13 mouse cellular contexts compared by ENCODE assay signal in the genomic region with DNA sequence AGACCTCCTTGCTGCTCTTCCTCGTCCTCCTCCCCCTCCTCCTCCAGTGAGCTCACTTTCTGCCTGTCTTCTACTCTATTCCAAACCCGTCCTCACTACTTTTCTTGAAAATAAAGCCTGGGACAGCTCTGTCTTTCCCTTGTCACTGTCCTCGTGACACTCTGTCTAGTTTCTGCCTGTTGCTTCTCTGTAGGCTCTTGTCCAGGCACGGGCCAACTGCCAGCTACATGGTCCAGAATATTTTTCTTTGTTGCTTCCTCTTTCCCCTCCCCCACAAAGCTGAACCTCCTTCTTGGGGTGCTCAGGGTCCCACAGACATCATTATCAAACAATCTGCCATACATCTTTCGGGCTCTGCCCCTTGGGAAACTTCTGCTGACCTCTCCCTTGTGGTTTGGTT.
A peak's percentile ranks its signal among the peaks of the same experiment; 100 is the strongest.
DNase-seq lines count a peak whose midpoint lies in the region; ATAC-seq and TF ChIP-seq lines count a peak whose summit lies in the region.
"Had no signal": no experiment of that assay in that cellular context is flagged by ENCODE, and none has a peak within 500 bp of the region (broad histone marks: within the 10 kb centered on the region; RNA-seq: fewer than 3 reads in every experiment).

No protein-coding gene starts in this region.

- H3K27me3 ChIP-seq in G1E (ENCODE audit: insufficient read depth, low read length), result no peaks in the 10 kb centered on the region
- H3K27me3 ChIP-seq: liver, embryonic 13.5 days; midbrain, embryonic 12.5 days; neural tube, embryonic 13.5 days had no signal

- intact Hi-C loops in heart, postnatal 14 days (cut with DNase I), result no loop called here

- TF ChIP-seq CTCF in G1E (IDR thresholded peaks at IDR 0.05; ENCODE audit: low read depth, low read length), result no peak

- peaks cover 10% of the 10 kb centered on the region for H3K4me1 ChIP-seq in G1E (ENCODE audit: insufficient read depth, low read depth, low read length)
- H3K4me1 ChIP-seq: liver, embryonic 13.5 days; midbrain, embryonic 12.5 days had no signal

- H3K4me3 ChIP-seq in G1E (ENCODE audit: low read depth, low read length), result no peak overlapping the region
- H3K4me3 ChIP-seq: liver, embryonic 13.5 days; midbrain, embryonic 12.5 days; neural tube, embryonic 13.5 days had no signal

- 0 out of 2 replicates have a peak, but pooled peaks have one; percentile 1 for ATAC-seq in G1E (ENCODE audit: extremely low read depth, insufficient number of reproducible peaks, low FRiP score, poor library complexity, severe bottlenecking)

- H3K36me3 ChIP-seq in G1E (replicated peaks), result peaks cover 41% of the 10 kb centered on the region
- H3K36me3 ChIP-seq: midbrain, embryonic 12.5 days; neural tube, embryonic 13.5 days had no signal

- peak; percentile 19 for DNase-seq in adrenal gland, postnatal 25 days
- DNase-seq in adrenal gland, adult 8-10 months, result no peak
- peak; percentile 42 to 52 for DNase-seq in kidney, postnatal 4 days
- DNase-seq in kidney, adult 11 months, result no peak
- DNase-seq in G1E (ENCODE audit: low spot score), result no peak
- DNase-seq in heart, postnatal 14 days, result peak; percentile 58 to 68
- DNase-seq in thymus, postnatal 0 days (ENCODE audit: low spot score), result no peak
- no peak for DNase-seq in gastrocnemius, adult 8-10 months (ENCODE audit: low spot score in 2 of 2)
- DNase-seq: embryo, embryonic 11 days; liver, embryonic 13.5 days; thymus, postnatal 14 days had no signal

- H3K9me3 ChIP-seq in G1E (replicated peaks), result no peaks in the 10 kb centered on the region
- H3K9me3 ChIP-seq: midbrain, embryonic 12.5 days; neural tube, embryonic 13.5 days had no signal

Comparison
In these comparisons a context has a peak if more than half of its experiments do, and no peak if none do; other contexts are left out.
1. DNase-seq: peak in adrenal gland, postnatal 25 days (single experiment), kidney, postnatal 4 days (2 of 2) and heart, postnatal 14 days (2 of 2); none in adrenal gland, adult 8-10 months (single experiment), kidney, adult 11 months (single experiment), G1E (single experiment), thymus, postnatal 0 days (single experiment) and gastrocnemius, adult 8-10 months (0 of 2).